Mouse (Mus musculus): ENCODE results near the gene Enkd1. TPM values are rescaled to one million over a fixed set of nuclear protein-coding genes. Genes with fewer than 3 reads are reported as not detected.

Enkd1 gene
- polyA plus RNA-seq, 1 experiment = 4.3 TPM

DNA sequence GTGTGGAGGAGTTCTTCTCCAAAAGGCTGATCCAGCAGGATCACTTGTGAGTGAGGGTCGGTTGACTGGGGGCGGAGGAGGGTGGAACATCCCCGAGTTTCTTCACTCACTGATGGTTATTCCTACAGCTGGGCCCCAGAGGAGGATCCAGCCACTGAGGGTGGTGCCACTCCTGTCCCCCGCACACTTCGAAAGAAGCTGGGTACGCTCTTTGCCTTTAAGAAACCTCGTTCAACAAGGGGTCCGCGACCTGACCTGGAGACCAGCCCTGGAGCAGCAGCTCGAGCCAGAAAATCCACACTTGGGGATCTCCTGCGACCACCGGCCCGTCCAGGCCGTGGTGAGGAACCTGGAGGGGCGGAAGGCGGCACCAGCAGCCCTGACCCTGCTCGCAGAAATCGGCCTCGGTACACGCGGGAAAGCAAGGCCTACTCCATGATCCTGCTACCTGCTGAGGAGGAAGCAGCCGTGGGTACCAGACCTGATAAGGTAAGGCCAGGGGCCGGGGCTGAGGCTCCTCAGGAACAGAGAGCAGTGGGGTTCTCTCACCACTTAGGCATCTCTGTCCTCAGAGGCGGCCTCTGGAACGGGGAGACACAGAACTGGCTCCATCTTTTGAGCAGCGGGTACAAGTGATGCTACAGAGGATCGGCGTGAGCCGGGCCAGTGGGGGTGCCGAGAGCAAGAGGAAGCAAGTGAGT, 12.8 kb downstream of the Enkd1 start:
- no peak overlapping the region for H3K27ac ChIP-seq (ENCODE audit: insufficient read depth, low read length)
- peaks cover 3% of the 10 kb centered on the region; the same call in 1 of the 2 replicates for H3K4me1 ChIP-seq (ENCODE audit: control insufficient read depth, insufficient read depth, insufficient read length)
- peaks cover 60% of the 10 kb centered on the region for H3K36me3 ChIP-seq (ENCODE audit: control insufficient read depth, insufficient read depth, low read length)
- TF ChIP-seq CTCF (IDR thresholded peaks at IDR 0.05; ENCODE audit: extremely low read depth, insufficient read depth, insufficient read length, insufficient replicate concordance) (no peak), POLR2A (IDR thresholded peaks at IDR 0.05; ENCODE audit: low read depth, low read length) (no peak)
- H3K4me3 ChIP-seq (ENCODE audit: extremely low read depth, insufficient read depth, insufficient read length) = no peak overlapping the region
- WGBS = 90% methylated on average over 30 of the region's 30 CpGs
- H3K27me3 ChIP-seq (ENCODE audit: control insufficient read depth, insufficient read depth, low read length) = no peaks in the 10 kb centered on the region
- no peak for DNase-seq (ENCODE audit: low read depth in 1 of 2, low spot score in 2 of 2)

DNA sequence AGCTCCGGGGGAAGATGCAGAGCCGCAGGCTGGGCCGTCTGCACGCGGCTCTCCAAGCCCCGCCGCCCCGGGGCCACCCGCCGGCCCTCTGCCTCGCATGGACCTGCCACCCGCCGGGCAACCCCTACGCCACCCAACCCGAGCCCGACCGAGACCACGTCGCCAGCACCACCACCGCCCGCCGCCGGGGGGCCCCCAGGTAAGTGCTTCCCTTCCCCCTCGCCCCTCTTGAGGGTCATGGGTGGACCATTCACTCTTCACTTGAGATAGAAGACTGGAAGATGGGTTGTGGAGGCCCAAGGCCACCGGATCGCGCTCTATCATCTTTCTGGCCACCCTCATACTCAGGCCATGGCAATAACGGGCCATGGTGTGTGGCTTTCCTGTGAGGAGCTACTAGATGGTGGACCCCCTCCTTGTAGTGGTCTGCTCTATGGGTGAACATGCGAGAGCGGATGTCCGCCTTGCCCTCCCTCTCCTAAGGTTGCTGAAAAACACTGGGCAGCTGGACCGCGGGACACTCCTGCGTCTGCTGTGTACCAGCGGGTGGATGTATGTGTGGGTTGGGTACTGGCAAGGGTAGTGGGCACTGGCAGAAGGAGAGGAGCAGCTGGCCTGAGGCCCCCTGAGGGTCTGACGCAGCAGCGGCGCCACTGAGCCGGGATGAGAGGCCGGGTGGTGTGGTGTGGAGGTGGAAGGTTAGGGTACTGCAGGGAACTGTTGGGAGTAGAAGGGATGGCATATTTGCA, 13.8 kb downstream of the Enkd1 start:
- no peak overlapping the region for H3K27ac ChIP-seq (ENCODE audit: insufficient read depth, low read length)
- peaks cover 64% of the 10 kb centered on the region for H3K36me3 ChIP-seq (ENCODE audit: control insufficient read depth, insufficient read depth, low read length)
- H3K4me3 ChIP-seq (ENCODE audit: extremely low read depth, insufficient read depth, insufficient read length) = no peak overlapping the region
- TF ChIP-seq CTCF (IDR thresholded peaks at IDR 0.05; ENCODE audit: extremely low read depth, insufficient read depth, insufficient read length, insufficient replicate concordance) = no peak
- no peak for TF ChIP-seq POLR2A (IDR thresholded peaks at IDR 0.05; ENCODE audit: low read depth, low read length)
- 85% methylated on average over 40 of the region's 40 CpGs for WGBS
- no peaks in the 10 kb centered on the region for H3K4me1 ChIP-seq (ENCODE audit: control insufficient read depth, insufficient read depth, insufficient read length)
- DNase-seq (ENCODE audit: low read depth in 1 of 2, low spot score in 2 of 2) = no peak
- no peaks in the 10 kb centered on the region for H3K27me3 ChIP-seq (ENCODE audit: control insufficient read depth, insufficient read depth, low read length)

DNA sequence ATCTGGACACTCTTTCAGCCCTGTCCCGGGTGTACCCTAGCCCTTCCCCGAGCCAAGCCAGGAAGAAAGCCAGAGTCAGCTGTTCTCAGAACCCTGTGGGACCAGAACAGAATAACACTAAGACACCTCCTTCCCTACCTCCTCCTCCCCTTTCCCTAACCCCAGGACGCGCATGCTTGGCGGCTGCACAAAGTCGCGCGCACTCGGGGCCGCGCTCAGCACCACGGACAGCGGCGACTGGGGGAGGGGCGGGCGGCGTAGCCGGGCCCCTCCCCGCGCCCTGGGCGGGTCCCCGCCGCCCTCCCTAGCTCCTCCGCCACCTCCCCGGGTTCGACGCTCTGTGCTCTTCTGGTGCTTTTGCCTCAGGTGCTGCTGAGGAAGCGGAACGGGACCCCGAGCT, 14.4 kb downstream of the Enkd1 start:
- 80% methylated on average over 28 of the region's 30 CpGs for WGBS
- Histone ChIP-seq H3K36me3 (ENCODE audit: control insufficient read depth, insufficient read depth, low read length) (peaks cover 61% of the 10 kb centered on the region), H3K4me1 (ENCODE audit: control insufficient read depth, insufficient read depth, insufficient read length) (no peaks in the 10 kb centered on the region), H3K4me3 (ENCODE audit: extremely low read depth, insufficient read depth, insufficient read length) (no peak overlapping the region), H3K27ac (ENCODE audit: insufficient read depth, low read length) (no peak overlapping the region), H3K27me3 (ENCODE audit: control insufficient read depth, insufficient read depth, low read length) (no peaks in the 10 kb centered on the region)
- no peak for TF ChIP-seq CTCF (IDR thresholded peaks at IDR 0.05; ENCODE audit: extremely low read depth, insufficient read depth, insufficient read length, insufficient replicate concordance)
- no peak for TF ChIP-seq POLR2A (IDR thresholded peaks at IDR 0.05; ENCODE audit: low read depth, low read length)
- no peak for DNase-seq (ENCODE audit: low read depth in 1 of 2, low spot score in 2 of 2)

DNA sequence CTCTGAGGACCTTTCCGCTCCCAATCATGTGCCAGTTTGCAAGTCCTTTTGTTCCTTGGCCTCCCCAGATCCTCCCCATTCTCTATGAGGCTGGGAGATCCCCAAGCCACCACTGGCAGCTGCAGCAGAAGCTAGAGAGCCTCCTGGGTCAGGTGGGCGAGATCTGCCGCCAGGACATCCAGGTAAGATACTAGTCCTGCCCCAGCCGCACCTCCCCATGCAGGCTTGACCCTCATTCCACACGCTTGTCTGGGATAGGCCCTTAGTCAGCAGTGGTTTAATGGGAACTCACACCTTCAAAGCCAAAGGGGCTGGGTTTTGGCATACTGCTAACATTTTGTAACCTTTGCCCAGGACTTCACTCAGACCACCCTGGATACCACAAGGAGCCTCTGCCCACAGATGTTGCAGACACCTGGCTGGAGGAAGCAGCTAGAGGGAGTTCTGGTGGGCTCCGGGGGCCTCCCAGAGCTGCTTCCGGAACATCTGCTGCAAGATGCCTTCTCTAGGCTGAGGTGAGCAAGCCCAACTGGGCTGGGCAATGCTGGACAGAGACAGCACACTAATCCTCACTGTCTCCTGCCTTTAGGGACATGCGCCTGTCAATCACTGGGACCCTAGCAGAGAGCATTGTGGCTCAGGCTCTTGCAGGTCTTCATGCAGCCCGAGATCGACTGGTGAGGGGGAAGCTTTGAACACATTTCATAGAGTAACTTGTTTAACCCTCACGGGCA, 15.4 kb downstream of the Enkd1 start:
- Histone ChIP-seq H3K27me3 (ENCODE audit: control insufficient read depth, insufficient read depth, low read length) (no peaks in the 10 kb centered on the region), H3K27ac (ENCODE audit: insufficient read depth, low read length) (no peak overlapping the region), H3K4me1 (ENCODE audit: control insufficient read depth, insufficient read depth, insufficient read length) (no peaks in the 10 kb centered on the region), H3K4me3 (ENCODE audit: extremely low read depth, insufficient read depth, insufficient read length) (no peak overlapping the region), H3K36me3 (ENCODE audit: control insufficient read depth, insufficient read depth, low read length) (peaks cover 52% of the 10 kb centered on the region)
- TF ChIP-seq CTCF (IDR thresholded peaks at IDR 0.05; ENCODE audit: extremely low read depth, insufficient read depth, insufficient read length, insufficient replicate concordance) = no peak
- no peak for TF ChIP-seq POLR2A (IDR thresholded peaks at IDR 0.05; ENCODE audit: low read depth, low read length)
- WGBS = 93% methylated on average over 11 of the region's 11 CpGs
- DNase-seq (ENCODE audit: low read depth in 1 of 2, low spot score in 2 of 2) = no peak

DNA sequence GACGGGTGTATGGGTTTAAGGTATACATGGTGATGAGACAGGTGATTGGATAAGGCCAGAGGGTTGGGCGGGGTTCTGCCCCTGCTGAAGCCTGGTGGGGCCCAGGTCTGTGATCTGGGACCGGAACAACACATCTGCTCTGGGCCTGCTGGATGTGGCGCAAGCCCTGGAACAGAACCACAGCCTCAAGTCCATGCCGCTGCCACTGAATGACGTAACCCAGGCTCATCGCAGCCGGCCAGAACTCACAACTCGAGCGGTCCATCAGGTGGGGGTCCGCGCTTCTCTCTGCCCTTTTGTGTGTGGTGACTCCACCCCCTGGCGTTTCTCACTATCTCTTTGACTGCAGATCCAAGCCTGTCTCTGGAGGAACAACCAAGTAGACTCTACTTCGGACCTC, 17.0 kb downstream of the Enkd1 start:
- DNase-seq (ENCODE audit: low read depth in 1 of 2, low spot score in 2 of 2) = no peak
- H3K4me1 ChIP-seq (ENCODE audit: control insufficient read depth, insufficient read depth, insufficient read length) = no peaks in the 10 kb centered on the region; the same call in 1 of the 2 replicates
- H3K4me3 ChIP-seq (ENCODE audit: extremely low read depth, insufficient read depth, insufficient read length) = no peak overlapping the region
- TF ChIP-seq POLR2A (IDR thresholded peaks at IDR 0.05; ENCODE audit: low read depth, low read length) = no peak
- TF ChIP-seq CTCF (IDR thresholded peaks at IDR 0.05; ENCODE audit: extremely low read depth, insufficient read depth, insufficient read length, insufficient replicate concordance) = no peak
- H3K27me3 ChIP-seq (ENCODE audit: control insufficient read depth, insufficient read depth, low read length) = no peaks in the 10 kb centered on the region
- H3K36me3 ChIP-seq (ENCODE audit: control insufficient read depth, insufficient read depth, low read length) = peaks cover 38% of the 10 kb centered on the region
- WGBS = 89% methylated on average over 14 of the region's 14 CpGs
- H3K27ac ChIP-seq (ENCODE audit: insufficient read depth, low read length) = no peak overlapping the region

DNA sequence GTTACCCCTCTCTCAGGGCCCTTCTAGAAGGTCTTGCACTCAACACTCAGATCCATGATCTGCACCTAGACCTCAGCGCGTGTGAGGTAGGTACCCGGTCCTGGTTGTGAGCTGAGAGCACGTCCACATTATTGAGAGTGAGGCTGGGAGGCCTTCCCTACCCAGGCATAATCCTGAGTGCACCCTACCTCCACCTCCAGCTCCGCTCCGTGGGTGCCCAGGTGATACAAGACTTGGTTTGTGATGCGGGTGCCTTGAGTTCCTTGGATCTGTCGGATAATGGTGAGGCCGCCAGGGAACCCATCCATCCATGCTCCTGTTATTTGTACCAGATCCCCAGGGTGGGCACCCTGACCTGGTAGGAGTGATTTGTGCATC, 18.0 kb downstream of the Enkd1 start:
- Histone ChIP-seq H3K4me3 (ENCODE audit: extremely low read depth, insufficient read depth, insufficient read length) (no peak overlapping the region), H3K4me1 (ENCODE audit: control insufficient read depth, insufficient read depth, insufficient read length) (no peaks in the 10 kb centered on the region; the same call in 1 of the 2 replicates), H3K27ac (ENCODE audit: insufficient read depth, low read length) (no peak overlapping the region), H3K27me3 (ENCODE audit: control insufficient read depth, insufficient read depth, low read length) (no peaks in the 10 kb centered on the region), H3K36me3 (ENCODE audit: control insufficient read depth, insufficient read depth, low read length) (peaks cover 33% of the 10 kb centered on the region)
- DNase-seq (ENCODE audit: low read depth in 1 of 2, low spot score in 2 of 2) = no peak
- TF ChIP-seq POLR2A (IDR thresholded peaks at IDR 0.05; ENCODE audit: low read depth, low read length) (no peak), CTCF (IDR thresholded peaks at IDR 0.05; ENCODE audit: extremely low read depth, insufficient read depth, insufficient read length, insufficient replicate concordance) (no peak)
- WGBS = 94% methylated on average over 9 of the region's 9 CpGs
